Mouse (Mus musculus): ENCODE data around the gene 4921536K21Rik.

- TF ChIP-seq CTCF (conservative IDR thresholded peaks at IDR 0.05; ENCODE audit: low read length) (no peak), POU5F1 (IDR thresholded peaks at IDR 0.05; ENCODE audit: borderline replicate concordance, low read length) (no peak), NANOG (IDR thresholded peaks at IDR 0.05; ENCODE audit: borderline replicate concordance, low read length) (no peak)
Measured at GRCm38 (mm10) chr11:3933756-3934285, 38.9 kb upstream of the 4921536K21Rik start.

All from E14TG2a.4 (cell line).